Mouse (Mus musculus) hindbrain, postnatal 0 days (tissue): ENCODE measurements at regions not wholly inside any gene's neighbourhood (a gene's known extent, or its start where the extent isn't known, plus 50 kb on each side); places are given as distances from the start of the nearest gene placed in this dataset.
A peak's percentile ranks its signal among the peaks of the same experiment; 100 is the strongest.

Experiments used
- ATAC-seq: fragments of 200-750 bp; cut with Nextera tagmentation; 2 replicates; pipeline ENCODE4 v1.8.0; 2017; ENCODE audit warnings: mild to moderate bottlenecking, moderate TSS enrichment, moderate library complexity
- DNase-seq: peaks from one replicate; pipeline ENCODE4 v3.0.0-alpha.2; 2015; ENCODE audit warnings: low spot score
- H3K27ac ChIP-seq: fragments of 300-500 bp; sonication (generic); 2 replicates; pipeline ENCODE4 v1.5.1; 2014; ENCODE audit warnings: mild to moderate bottlenecking
- H3K27me3 ChIP-seq: fragments of 300-500 bp; sonication (generic); 2 replicates; pipeline ENCODE4 v1.6.1; 2014; ENCODE audit warnings: low read length, mixed read lengths; ENCODE audit not compliant: insufficient read depth
- H3K36me3 ChIP-seq: fragments of 300-500 bp; sonication (generic); 2 replicates; pipeline ENCODE4 v1.6.1; 2014; ENCODE audit warnings: low read length, mixed read lengths; ENCODE audit not compliant: insufficient read depth
- H3K4me1 ChIP-seq: fragments of 300-500 bp; sonication (generic); 2 replicates; pipeline ENCODE4 v1.6.1; 2014; ENCODE audit warnings: antibody characterized with exemption, low read length, mixed read lengths; ENCODE audit not compliant: insufficient read depth
- H3K4me2 ChIP-seq: fragments of 300-500 bp; sonication (generic); 2 replicates; pipeline ENCODE4 v1.6.1; 2014; ENCODE audit warnings: low read depth, mild to moderate bottlenecking, low read length, moderate library complexity, mixed read lengths
- H3K4me3 ChIP-seq: fragments of 300-500 bp; sonication (generic); 2 replicates; pipeline ENCODE4 v1.5.1; 2014; ENCODE audit warnings: low read length
- H3K9ac ChIP-seq: fragments of 300-500 bp; sonication (generic); replicated peaks from 2 replicates; pipeline ENCODE4 v1.6.1; 2014; ENCODE audit warnings: mild to moderate bottlenecking, low read length, moderate library complexity, mixed read lengths
- H3K9me3 ChIP-seq: fragments of 300-500 bp; sonication (generic); 2 replicates; pipeline ENCODE4 v1.6.1; 2016; ENCODE audit warnings: low read length, mixed read lengths
- CTCF ChIP-seq: IDR thresholded peaks from 2 replicates; pipeline ENCODE4 v1.5.1; 2016; ENCODE audit warnings: antibody characterized with exemption, control low read depth, low read depth
- WGBS: fragments of 180-500 bp; shearing (Covaris S2); extraction: QIAGEN DNeasy Blood & Tissue Kit; methylation state at CpG from one replicate; pipeline ENCODE4 v1.1.7; 2014; 5-methylcytosine and 5-hydroxymethylcytosine counted together

GRCm38 (mm10) chr2:147951233-147951632 is 95.5 kb downstream of the Foxa2 start:
- no peak overlapping the region for H3K27ac ChIP-seq
- no peak overlapping the region for H3K9ac ChIP-seq
- TF ChIP-seq CTCF: no peak
- H3K36me3 ChIP-seq: no peaks in the 10 kb centered on the region
- H3K27me3 ChIP-seq: no peaks in the 10 kb centered on the region
- H3K4me3 ChIP-seq: no peak overlapping the region
- DNase-seq (peak; percentile 21), ATAC-seq (peak; percentile 58; the same call in 1 of the 2 replicates)
- 74% methylated on average over 5 of the region's 5 CpGs for WGBS
- H3K4me2 ChIP-seq: no peak overlapping the region
- H3K9me3 ChIP-seq: no peaks in the 10 kb centered on the region
- no peaks in the 10 kb centered on the region for H3K4me1 ChIP-seq

- no peaks in the 10 kb centered on the region for H3K9me3 ChIP-seq
- H3K4me2 ChIP-seq: no peak overlapping the region
- no peak overlapping the region for H3K9ac ChIP-seq
- no peaks in the 10 kb centered on the region for H3K27me3 ChIP-seq
- no peaks in the 10 kb centered on the region for H3K36me3 ChIP-seq
- H3K27ac ChIP-seq: no peak overlapping the region
- ATAC-seq (no peak), DNase-seq (no peak)
- no peak overlapping the region for H3K4me3 ChIP-seq
- no peaks in the 10 kb centered on the region for H3K4me1 ChIP-seq
- no peak for TF ChIP-seq CTCF
- 87% methylated on average over 7 of the region's 7 CpGs for WGBS
Measured at GRCm38 (mm10) chr2:147944171-147945040, 102.4 kb downstream of the Foxa2 start.

GRCm38 (mm10) chr2:147942591-147942990 is 104.2 kb downstream of the Foxa2 start:
- TF ChIP-seq CTCF: no peak
- Histone ChIP-seq H3K36me3 (no peaks in the 10 kb centered on the region), H3K9ac (no peak overlapping the region), H3K27me3 (no peaks in the 10 kb centered on the region), H3K4me2 (no peak overlapping the region), H3K4me3 (no peak overlapping the region), H3K27ac (no peak overlapping the region), H3K9me3 (no peaks in the 10 kb centered on the region), H3K4me1 (no peaks in the 10 kb centered on the region)
- DNase-seq: no peak
- WGBS: 77% methylated on average over 4 of the region's 4 CpGs
- ATAC-seq: no peak

GRCm38 (mm10) chr2:147941319-147941718 is 105.5 kb downstream of the Foxa2 start:
- TF ChIP-seq CTCF: no peak
- no peak for DNase-seq
- H3K27me3 ChIP-seq: no peaks in the 10 kb centered on the region
- H3K4me1 ChIP-seq: no peaks in the 10 kb centered on the region
- H3K4me3 ChIP-seq: no peak overlapping the region
- no peak for ATAC-seq
- H3K27ac ChIP-seq: no peak overlapping the region
- H3K4me2 ChIP-seq: no peak overlapping the region
- WGBS: 20% methylated on average over 4 of the region's 4 CpGs
- H3K9me3 ChIP-seq: no peaks in the 10 kb centered on the region
- H3K36me3 ChIP-seq: no peaks in the 10 kb centered on the region
- H3K9ac ChIP-seq: no peak overlapping the region

- no peak overlapping the region for H3K4me3 ChIP-seq
- WGBS: 85% methylated on average over 2 of the region's 2 CpGs
- TF ChIP-seq CTCF: no peak
- H3K9me3 ChIP-seq: no peaks in the 10 kb centered on the region
- DNase-seq: no peak
- no peak for ATAC-seq
- no peaks in the 10 kb centered on the region for H3K27me3 ChIP-seq
- H3K9ac ChIP-seq: no peak overlapping the region
- no peaks in the 10 kb centered on the region for H3K36me3 ChIP-seq
- H3K4me2 ChIP-seq: no peak overlapping the region
- H3K27ac ChIP-seq: no peak overlapping the region
- peaks cover 6% of the 10 kb centered on the region; the same call in 1 of the 2 replicates for H3K4me1 ChIP-seq
Measured at GRCm38 (mm10) chr2:147932494-147932893, 114.3 kb downstream of the Foxa2 start.

- peaks cover 6% of the 10 kb centered on the region; the same call in 1 of the 2 replicates for H3K4me1 ChIP-seq
- no peak for TF ChIP-seq CTCF
- H3K9me3 ChIP-seq: no peaks in the 10 kb centered on the region
- WGBS: 64% methylated on average over 5 of the region's 5 CpGs
- H3K27ac ChIP-seq: no peak overlapping the region
- H3K36me3 ChIP-seq: no peaks in the 10 kb centered on the region
- H3K4me2 ChIP-seq: no peak overlapping the region
- no peak overlapping the region for H3K4me3 ChIP-seq
- no peak overlapping the region for H3K9ac ChIP-seq
- no peak for ATAC-seq
- no peaks in the 10 kb centered on the region for H3K27me3 ChIP-seq
- no peak for DNase-seq
Measured at GRCm38 (mm10) chr2:147929031-147929711, 117.6 kb downstream of the Foxa2 start.
